Comparison of ENCODE assay signal across 20 mouse cellular contexts in the genomic region with DNA sequence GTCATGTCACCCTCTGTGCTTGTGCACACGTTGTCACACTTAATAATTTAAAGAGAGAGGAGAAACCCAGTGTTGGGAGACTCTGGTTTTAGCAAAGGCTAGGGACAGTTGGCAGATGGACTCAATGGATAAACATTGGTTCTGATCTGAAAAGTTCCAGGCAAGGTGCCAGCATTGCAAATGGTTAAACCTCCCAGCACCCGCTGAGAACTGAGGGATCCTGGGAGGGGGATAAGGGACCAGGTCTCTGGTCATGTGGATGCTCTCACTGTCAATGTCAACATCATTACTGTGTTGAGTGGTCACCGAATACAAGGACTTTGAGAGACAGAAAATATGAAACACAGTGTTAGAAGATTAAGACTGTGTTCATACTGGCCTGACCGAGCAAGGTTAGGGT. TPM values are rescaled to one million over a fixed set of nuclear protein-coding genes. Genes with fewer than 3 reads are reported as not detected.
DNase-seq lines count a peak whose midpoint lies in the region; ATAC-seq and TF ChIP-seq lines count a peak whose summit lies in the region.
"Had no signal": no experiment of that assay in that cellular context is flagged by ENCODE, and none has a peak within 500 bp of the region (broad histone marks: within the 10 kb centered on the region; RNA-seq: fewer than 3 reads in every experiment).

No protein-coding gene starts in this region.

- TF ChIP-seq CTCF in liver, adult 2 months (IDR thresholded peaks at IDR 0.05; ENCODE audit: low read depth, low read length) = no peak
- TF ChIP-seq CTCF in midbrain, postnatal 0 days (IDR thresholded peaks at IDR 0.05) = no peak

- no peaks in the 10 kb centered on the region for H3K27me3 ChIP-seq in liver, adult 2 months (ENCODE audit: control insufficient read depth, insufficient read depth, low read length)
- H3K27me3 ChIP-seq in liver, embryonic 12.5 days (replicated peaks) = no peaks in the 10 kb centered on the region
- no peaks in the 10 kb centered on the region for H3K27me3 ChIP-seq in midbrain, postnatal 0 days (ENCODE audit: insufficient read depth, low read length)
- H3K27me3 ChIP-seq: midbrain, embryonic 12.5 days; neural tube, embryonic 13.5 days; stomach, embryonic 15.5 days had no signal

- ATAC-seq in liver, embryonic 12.5 days = no peak
- ATAC-seq in midbrain, postnatal 0 days (ENCODE audit: low FRiP score) = no peak
- ATAC-seq: activated CD4-positive, CD25-positive, alpha-beta regulatory T cell, adult 4 months; forebrain, embryonic 16.5 days had no signal

- TF ChIP-seq POLR2A in liver, adult 2 months (IDR thresholded peaks at IDR 0.05; ENCODE audit: extremely low read depth, insufficient read depth, low read length) = no peak

- peaks cover 44% of the 10 kb centered on the region; the same call in 1 of the 2 replicates for H3K79me2 ChIP-seq in liver, adult 2 months (ENCODE audit: control insufficient read depth, insufficient read depth, low read length)

- H3K4me3 ChIP-seq in liver, adult 2 months (ENCODE audit: insufficient read depth, low read depth, low read length) = no peak overlapping the region
- no peak overlapping the region for H3K4me3 ChIP-seq in liver, embryonic 12.5 days
- no peak overlapping the region for H3K4me3 ChIP-seq in midbrain, postnatal 0 days (ENCODE audit: low read depth, low read length)
- H3K4me3 ChIP-seq: midbrain, embryonic 12.5 days; neural tube, embryonic 13.5 days; stomach, embryonic 15.5 days had no signal

- H3K36me3 ChIP-seq in liver, adult 2 months (ENCODE audit: control insufficient read depth, insufficient read depth, low read length) = no peaks in the 10 kb centered on the region
- H3K36me3 ChIP-seq in liver, embryonic 12.5 days = peaks cover 10% of the 10 kb centered on the region
- no peaks in the 10 kb centered on the region for H3K36me3 ChIP-seq in midbrain, postnatal 0 days (ENCODE audit: insufficient read depth, low read length)
- H3K36me3 ChIP-seq: midbrain, embryonic 12.5 days; neural tube, embryonic 13.5 days; stomach, embryonic 15.5 days had no signal

- peak overlapping the region; percentile 43 for H3K9ac ChIP-seq in liver, adult 2 months (ENCODE audit: low read depth, low read length)
- H3K9ac ChIP-seq in liver, embryonic 12.5 days = no peak overlapping the region
- no peak overlapping the region for H3K9ac ChIP-seq in midbrain, postnatal 0 days (replicated peaks; ENCODE audit: low read length, poor library complexity, severe bottlenecking)
- H3K9ac ChIP-seq: liver, embryonic 14.5 days; midbrain, embryonic 12.5 days; neural tube, embryonic 13.5 days; stomach, embryonic 15.5 days had no signal

- H3K9me3 ChIP-seq in liver, embryonic 12.5 days (replicated peaks) = no peaks in the 10 kb centered on the region; the same call in 1 of the 2 replicates
- no peaks in the 10 kb centered on the region for H3K9me3 ChIP-seq in midbrain, postnatal 0 days (ENCODE audit: low read length)
- H3K9me3 ChIP-seq: midbrain, embryonic 12.5 days; neural tube, embryonic 13.5 days; stomach, embryonic 15.5 days had no signal

- H3K4me1 ChIP-seq in liver, adult 2 months (ENCODE audit: control insufficient read depth, insufficient read depth, low read length) = peaks cover 46% of the 10 kb centered on the region
- peaks cover 73% of the 10 kb centered on the region for H3K4me1 ChIP-seq in liver, embryonic 12.5 days
- H3K4me1 ChIP-seq in midbrain, postnatal 0 days (ENCODE audit: insufficient read depth, low read length) = no peaks in the 10 kb centered on the region
- H3K4me1 ChIP-seq: stomach, embryonic 15.5 days had no signal

- H3K4me2 ChIP-seq in liver, embryonic 12.5 days = no peak overlapping the region; the same call in 1 of the 2 replicates
- no peak overlapping the region for H3K4me2 ChIP-seq in midbrain, postnatal 0 days (ENCODE audit: low read depth, low read length, poor library complexity, severe bottlenecking)
- H3K4me2 ChIP-seq: midbrain, embryonic 12.5 days; neural tube, embryonic 13.5 days; stomach, embryonic 15.5 days had no signal

- 21% methylated on average over 4 of the region's 4 CpGs for WGBS in liver, adult 2 months
- 67% methylated on average over 4 of the region's 4 CpGs for WGBS in liver, embryonic 12.5 days (ENCODE audit: insufficient replicate concordance)
- WGBS in midbrain, postnatal 0 days = 78% methylated on average over 4 of the region's 4 CpGs

- DNase-seq in cerebellum, adult 11-12 months = peak; percentile 76
- no peak for DNase-seq in cerebellum, postnatal 4 days (ENCODE audit: low spot score in 2 of 2)
- peak; percentile 91 for DNase-seq in liver, adult 2 months (ENCODE audit: extremely low read depth, low read depth, low spot score)
- DNase-seq in cerebellum, adult 18-20 months = peak; percentile 71 to 77
- DNase-seq in kidney, postnatal 25 days = peak; percentile 56 to 72
- DNase-seq in right cerebral cortex, postnatal 4 days = no peak
- no peak for DNase-seq in midbrain, postnatal 0 days (ENCODE audit: low spot score)
- DNase-seq: B cell, adult 2 months; gastrocnemius, postnatal 25 days; heart, postnatal 10 days had no signal

- H3K27ac ChIP-seq in liver, adult 2 months (replicated peaks; ENCODE audit: insufficient read depth, low read depth, low read length) = peak overlapping the region; percentile 90
- H3K27ac ChIP-seq in liver, embryonic 12.5 days = no peak overlapping the region
- no peak overlapping the region for H3K27ac ChIP-seq in midbrain, postnatal 0 days (ENCODE audit: low read depth, low read length)
- H3K27ac ChIP-seq: liver, embryonic 14.5 days; midbrain, embryonic 12.5 days; neural tube, embryonic 13.5 days; stomach, embryonic 15.5 days had no signal

RNA-seq across cellular contexts. Expression of a gene that starts 33.7 kb away (rescaled TPM):
- 31.8 and 33.0 TPM in 2 replicates for total RNA-seq in liver, adult 2 months (2014; rRNA removed)
- 32.0 and 35.2 TPM in 2 replicates for polyA plus RNA-seq in liver, adult 2 months (2012; rRNA removed)
- 31.6 and 33.7 TPM in 2 replicates for polyA plus RNA-seq in liver, embryonic 12.5 days (2016; fragmentation: Nextera tagmentation; extraction: Ambion mirVana)
- 22.5 and 25.6 TPM in 2 replicates for total RNA-seq in midbrain, postnatal 0 days (2014; rRNA removed)
- polyA plus RNA-seq in midbrain, postnatal 0 days (2015; fragmentation: Nextera tagmentation; extraction: Ambion mirVana) = 13.0 and 15.7 TPM in 2 replicates

RNA-seq across cellular contexts. Expression of a gene that starts 42.4 kb away (rescaled TPM):
- total RNA-seq in liver, adult 2 months (2014; rRNA removed) = 6.9 and 7.8 TPM in 2 replicates
- polyA plus RNA-seq in liver, adult 2 months (2012; rRNA removed) = 15.0 and 18.0 TPM in 2 replicates
- polyA plus RNA-seq in liver, embryonic 12.5 days (2016; fragmentation: Nextera tagmentation; extraction: Ambion mirVana) = 16.0 and 17.7 TPM in 2 replicates
- total RNA-seq in midbrain, postnatal 0 days (2014; rRNA removed) = 5.1 and 8.5 TPM in 2 replicates
- 4.0 TPM in 2 replicates for polyA plus RNA-seq in midbrain, postnatal 0 days (2015; fragmentation: Nextera tagmentation; extraction: Ambion mirVana)

RNA-seq across cellular contexts. Expression of a gene that starts 46.0 kb away (rescaled TPM):
- total RNA-seq in liver, adult 2 months (2014; rRNA removed) = 7.1 and 8.5 TPM in 2 replicates
- polyA plus RNA-seq in liver, adult 2 months (2012; rRNA removed) = 17.0 and 17.5 TPM in 2 replicates
- polyA plus RNA-seq in liver, embryonic 12.5 days (2016; fragmentation: Nextera tagmentation; extraction: Ambion mirVana) = 2.1 and 2.4 TPM in 2 replicates
- total RNA-seq in midbrain, postnatal 0 days (2014; rRNA removed) = 13.9 and 14.1 TPM in 2 replicates
- 6.5 and 6.7 TPM in 2 replicates for polyA plus RNA-seq in midbrain, postnatal 0 days (2015; fragmentation: Nextera tagmentation; extraction: Ambion mirVana)

RNA-seq across cellular contexts. Expression of a gene that starts 54.1 kb away (rescaled TPM):
- not detected in 2 replicates for total RNA-seq in liver, adult 2 months (2014; rRNA removed)
- not detected in 2 replicates for polyA plus RNA-seq in liver, adult 2 months (2012; rRNA removed)
- polyA plus RNA-seq in liver, embryonic 12.5 days (2016; fragmentation: Nextera tagmentation; extraction: Ambion mirVana) = not detected in 2 replicates
- total RNA-seq in midbrain, postnatal 0 days (2014; rRNA removed) = 4.5 and 6.7 TPM in 2 replicates
- 5.7 and 16.8 TPM in 2 replicates for polyA plus RNA-seq in midbrain, postnatal 0 days (2015; fragmentation: Nextera tagmentation; extraction: Ambion mirVana)
- total RNA-seq: G1E; gastrocnemius, postnatal 25 days; heart, postnatal 10 days; layer of hippocampus, postnatal 25 days had no signal
- polyA plus RNA-seq: activated CD4-positive, CD25-positive, alpha-beta regulatory T cell, adult 4 months; embryonic facial prominence, embryonic 14.5 days; G1E; liver, embryonic 14.5 days; midbrain, embryonic 12.5 days; neural tube, embryonic 13.5 days; stomach, embryonic 15.5 days had no signal

RNA-seq across cellular contexts. Expression of a gene that starts 57.1 kb away (rescaled TPM):
- total RNA-seq in liver, adult 2 months (2014; rRNA removed) = not detected in 2 replicates
- not detected in 2 replicates for polyA plus RNA-seq in liver, adult 2 months (2012; rRNA removed)
- not detected in 2 replicates for polyA plus RNA-seq in liver, embryonic 12.5 days (2016; fragmentation: Nextera tagmentation; extraction: Ambion mirVana)
- total RNA-seq in midbrain, postnatal 0 days (2014; rRNA removed) = 13.7 and 19.6 TPM in 2 replicates
- polyA plus RNA-seq in midbrain, postnatal 0 days (2015; fragmentation: Nextera tagmentation; extraction: Ambion mirVana) = 6.1 and 7.4 TPM in 2 replicates
- total RNA-seq: G1E; gastrocnemius, postnatal 25 days; heart, postnatal 10 days had no signal
- polyA plus RNA-seq: G1E; liver, embryonic 14.5 days had no signal

Comparison
In these comparisons a context has a peak if more than half of its experiments do, and no peak if none do; other contexts are left out.
1. DNase-seq: peak in cerebellum, adult 11-12 months (single experiment), liver, adult 2 months (single experiment), cerebellum, adult 18-20 months (2 of 2) and kidney, postnatal 25 days (2 of 2); none in cerebellum, postnatal 4 days (0 of 2), right cerebral cortex, postnatal 4 days (single experiment) and midbrain, postnatal 0 days (single experiment).